Mouse (Mus musculus) midbrain, embryonic 15.5 days (tissue): ENCODE results near the gene Schip1. TPM values are rescaled to one million over a fixed set of nuclear protein-coding genes. Genes with fewer than 3 reads are reported as not detected.
A peak's percentile ranks its signal among the peaks of the same experiment; 100 is the strongest.

Experiments used
- ATAC-seq: fragments of 200-750 bp; cut with Nextera tagmentation; replicated peaks from 2 replicates; pipeline ENCODE4 v1.8.0; 2017; ENCODE audit warnings: moderate TSS enrichment
- H3K27ac ChIP-seq: fragments of 300-500 bp; sonication (generic); 2 replicates; pipeline ENCODE4 v1.5.1; 2015; ENCODE audit warnings: mild to moderate bottlenecking, inconsistent platforms
- H3K27me3 ChIP-seq: fragments of 300-500 bp; sonication (generic); replicated peaks from 2 replicates; pipeline ENCODE4 v1.6.1; 2015; ENCODE audit warnings: inconsistent platforms
- H3K36me3 ChIP-seq: fragments of 300-500 bp; sonication (generic); replicated peaks from 2 replicates; pipeline ENCODE4 v1.6.1; 2015; ENCODE audit warnings: inconsistent platforms
- H3K4me1 ChIP-seq: fragments of 300-500 bp; sonication (generic); 2 replicates; pipeline ENCODE4 v1.6.1; 2015; ENCODE audit warnings: inconsistent platforms
- H3K4me2 ChIP-seq: fragments of 300-500 bp; sonication (generic); 2 replicates; pipeline ENCODE4 v1.6.1; 2015; ENCODE audit warnings: inconsistent platforms, mild to moderate bottlenecking, moderate library complexity
- H3K4me3 ChIP-seq: fragments of 300-500 bp; sonication (generic); 2 replicates; pipeline ENCODE4 v1.5.1; 2015; ENCODE audit warnings: mild to moderate bottlenecking, inconsistent platforms
- H3K9ac ChIP-seq: fragments of 300-500 bp; sonication (generic); 2 replicates; pipeline ENCODE4 v1.6.1; 2015; ENCODE audit warnings: mild to moderate bottlenecking, inconsistent platforms
- H3K9me3 ChIP-seq: fragments of 300-500 bp; sonication (generic); 2 replicates; pipeline ENCODE4 v1.6.1; 2016; ENCODE audit warnings: inconsistent platforms
- WGBS: fragments of 180-500 bp; shearing (Covaris S2); methylation state at CpG from one replicate; pipeline ENCODE4 v1.1.7; 2015; ENCODE audit warnings: mixed read lengths; 5-methylcytosine and 5-hydroxymethylcytosine counted together
- polyA plus RNA-seq: library from polyadenylated mRNA; unstranded; fragments of >200 nt; fragmentation: Nextera tagmentation; extraction: Ambion mirVana; gene quantifications from 2 replicates; pipeline ENCODE4 v1.2.1, GENCODE M21; 2015

The Schip1 gene
- polyA plus RNA-seq, 1 experiment from 2014 or later, result 129 TPM

DNA sequence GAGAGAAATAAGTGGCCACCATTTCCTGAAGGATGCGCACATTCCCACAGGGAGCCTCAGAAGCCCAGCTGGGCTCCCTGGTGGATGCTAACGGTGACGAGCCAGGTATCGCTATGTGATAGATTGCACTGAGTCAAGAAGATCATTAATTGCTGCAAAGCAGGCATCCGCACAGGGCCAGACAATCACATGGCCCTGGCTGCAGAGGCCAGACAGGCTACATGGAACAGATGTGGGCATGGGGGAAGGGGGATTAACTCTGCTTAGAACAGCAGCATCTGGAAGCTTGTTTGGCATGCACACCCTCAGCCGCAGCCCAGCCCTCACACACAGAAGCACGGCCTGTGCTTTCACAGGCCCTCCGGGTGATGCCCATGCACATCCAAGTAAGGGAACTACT, 525.8 kb downstream of the Schip1 start:
- ATAC-seq, result no peak
- 40% methylated on average over 8 of the region's 8 CpGs for WGBS
- H3K4me1 ChIP-seq, result peaks cover 64% of the 10 kb centered on the region

DNA sequence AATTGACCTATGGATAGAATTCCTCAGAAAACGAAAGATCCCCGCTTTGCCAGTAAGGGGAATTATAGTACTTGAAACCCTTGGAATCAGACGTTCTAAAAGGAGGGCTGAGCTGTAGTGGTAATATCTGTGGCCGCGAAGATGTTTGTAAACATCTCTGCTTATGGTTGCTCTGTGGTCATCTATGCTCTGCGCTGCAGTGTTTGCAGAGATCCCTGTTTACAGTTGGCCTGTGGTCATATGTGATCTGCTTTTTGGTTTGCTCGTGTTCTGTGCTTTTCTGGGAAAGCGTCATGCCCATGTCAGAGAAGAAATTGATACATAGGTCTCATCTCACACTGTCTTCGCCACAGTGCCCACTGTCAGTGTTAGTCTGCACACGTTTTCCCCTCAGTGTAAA, 528.0 kb downstream of the Schip1 start:
- ATAC-seq, result no peak
- no peaks in the 10 kb centered on the region for H3K9me3 ChIP-seq
- no peak overlapping the region for H3K4me3 ChIP-seq
- no peak overlapping the region for H3K27ac ChIP-seq
- no peak overlapping the region for H3K9ac ChIP-seq
- no peak overlapping the region for H3K4me2 ChIP-seq
- H3K27me3 ChIP-seq, result no peaks in the 10 kb centered on the region
- 86% methylated on average over 10 of the region's 10 CpGs for WGBS
- no peaks in the 10 kb centered on the region for H3K36me3 ChIP-seq
- peaks cover 48% of the 10 kb centered on the region for H3K4me1 ChIP-seq

More for the DNA sequence above, 525.8 kb downstream of the Schip1 start:
- H3K9me3 ChIP-seq, result no peaks in the 10 kb centered on the region
- no peak overlapping the region for H3K9ac ChIP-seq
- H3K27ac ChIP-seq, result no peak overlapping the region
- no peak overlapping the region for H3K4me3 ChIP-seq
- H3K27me3 ChIP-seq, result no peaks in the 10 kb centered on the region
- no peak overlapping the region for H3K4me2 ChIP-seq
- H3K36me3 ChIP-seq, result no peaks in the 10 kb centered on the region

DNA sequence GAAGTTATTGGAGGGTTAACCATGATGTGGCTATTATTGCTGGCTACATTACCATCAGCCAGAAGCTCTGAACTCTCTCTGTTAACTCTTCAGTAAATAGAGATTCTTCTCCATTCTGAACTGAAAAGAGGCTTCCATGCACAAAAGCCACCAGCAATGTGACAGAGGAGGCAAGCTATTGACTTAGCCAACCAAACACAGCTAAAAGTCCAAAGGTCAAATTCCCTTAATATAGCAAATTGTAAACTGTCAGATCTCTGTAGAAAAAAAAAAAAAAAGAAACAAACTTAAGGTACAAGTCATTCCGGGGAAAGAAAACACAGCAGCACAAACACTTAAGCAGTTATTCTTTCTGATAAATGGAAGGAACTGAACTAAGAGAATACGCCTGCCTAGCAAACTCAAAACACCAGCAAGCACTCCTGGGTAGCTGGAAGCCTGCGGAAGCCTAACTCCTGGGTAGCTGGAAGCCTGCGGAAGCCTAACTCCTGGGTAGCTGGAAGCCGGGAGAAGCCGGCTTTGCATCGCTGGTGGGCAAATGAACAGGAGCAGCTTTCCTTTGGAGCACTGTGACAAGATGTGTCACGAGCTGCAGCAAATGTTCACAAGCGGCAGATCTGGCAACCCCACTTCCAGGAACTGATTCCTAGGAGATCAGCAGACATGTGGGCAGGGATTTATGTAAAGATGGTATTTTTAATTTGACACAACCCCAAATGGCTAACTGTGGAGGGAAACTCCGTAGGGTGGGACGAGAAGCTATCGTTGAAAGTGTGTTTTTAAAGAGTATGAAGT, 528.7 kb downstream of the Schip1 start:
- WGBS, result 58% methylated on average over 12 of the region's 12 CpGs
- Histone ChIP-seq H3K4me2 (no peak overlapping the region), H3K9me3 (no peaks in the 10 kb centered on the region), H3K36me3 (no peaks in the 10 kb centered on the region), H3K27ac (no peak overlapping the region), H3K4me1 (peaks cover 41% of the 10 kb centered on the region), H3K4me3 (no peak overlapping the region), H3K9ac (no peak overlapping the region), H3K27me3 (no peaks in the 10 kb centered on the region)
- ATAC-seq, result no peak

DNA sequence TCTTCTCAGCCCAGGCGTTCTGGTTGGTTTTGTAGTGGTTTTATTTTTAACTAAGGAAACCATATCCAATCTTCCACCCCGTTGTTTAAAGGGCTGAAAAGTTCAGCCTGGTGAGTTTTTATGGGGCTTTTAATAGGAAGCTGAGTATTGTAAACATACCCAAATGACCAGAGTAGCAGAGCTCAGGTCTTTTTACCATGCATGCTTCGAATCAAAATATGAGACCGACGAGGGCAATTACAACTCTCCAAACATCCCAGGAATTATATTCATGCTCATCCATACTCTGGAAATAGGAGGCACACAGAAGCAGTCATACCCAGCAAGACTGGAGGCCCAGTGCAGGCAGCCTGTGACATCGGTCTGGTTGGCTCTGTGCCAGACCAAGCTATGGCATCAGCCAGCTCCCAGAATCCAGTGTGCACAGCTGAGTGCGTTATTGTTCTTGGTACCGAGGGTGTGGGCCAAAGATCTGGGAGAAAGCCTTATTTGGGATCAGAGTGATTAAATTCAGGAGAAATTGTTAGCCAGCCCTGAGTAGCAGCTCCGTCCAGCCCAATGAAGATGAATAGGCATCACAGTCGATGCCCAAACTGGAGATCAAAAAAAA, 530.8 kb downstream of the Schip1 start:
- no peaks in the 10 kb centered on the region for H3K36me3 ChIP-seq
- no peak overlapping the region for H3K4me3 ChIP-seq
- no peaks in the 10 kb centered on the region for H3K27me3 ChIP-seq
- 73% methylated on average over 10 of the region's 10 CpGs for WGBS
- no peak overlapping the region for H3K27ac ChIP-seq
- no peak for ATAC-seq
- H3K4me2 ChIP-seq, result no peak overlapping the region
- peaks cover 34% of the 10 kb centered on the region for H3K4me1 ChIP-seq
- no peak overlapping the region for H3K9ac ChIP-seq
- H3K9me3 ChIP-seq, result no peaks in the 10 kb centered on the region

DNA sequence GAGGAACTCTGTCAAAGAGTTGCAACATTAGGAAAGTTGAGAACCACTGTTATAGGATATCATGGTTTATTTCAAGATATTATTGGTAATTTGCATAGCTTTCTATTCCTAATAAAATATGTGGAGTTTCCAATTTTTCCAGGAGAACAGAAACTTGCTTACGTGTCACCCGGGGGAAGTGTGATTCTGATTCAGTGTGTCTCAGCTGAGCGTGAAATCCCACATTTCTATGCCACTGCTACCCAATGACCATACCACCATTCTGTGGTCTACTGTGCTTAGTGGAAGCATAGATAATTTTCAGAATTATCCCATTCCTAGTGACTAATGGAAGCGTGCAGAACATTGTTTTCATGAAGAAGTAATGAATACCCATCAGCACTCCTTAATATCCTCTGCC, 532.3 kb downstream of the Schip1 start:
- no peak overlapping the region for H3K27ac ChIP-seq
- H3K27me3 ChIP-seq, result no peaks in the 10 kb centered on the region
- no peaks in the 10 kb centered on the region for H3K36me3 ChIP-seq
- H3K4me2 ChIP-seq, result no peak overlapping the region
- no peak overlapping the region for H3K9ac ChIP-seq
- H3K4me3 ChIP-seq, result no peak overlapping the region
- ATAC-seq, result no peak
- no peaks in the 10 kb centered on the region for H3K9me3 ChIP-seq
- peaks cover 21% of the 10 kb centered on the region for H3K4me1 ChIP-seq
- WGBS, result 92% methylated on average over 4 of the region's 4 CpGs

DNA sequence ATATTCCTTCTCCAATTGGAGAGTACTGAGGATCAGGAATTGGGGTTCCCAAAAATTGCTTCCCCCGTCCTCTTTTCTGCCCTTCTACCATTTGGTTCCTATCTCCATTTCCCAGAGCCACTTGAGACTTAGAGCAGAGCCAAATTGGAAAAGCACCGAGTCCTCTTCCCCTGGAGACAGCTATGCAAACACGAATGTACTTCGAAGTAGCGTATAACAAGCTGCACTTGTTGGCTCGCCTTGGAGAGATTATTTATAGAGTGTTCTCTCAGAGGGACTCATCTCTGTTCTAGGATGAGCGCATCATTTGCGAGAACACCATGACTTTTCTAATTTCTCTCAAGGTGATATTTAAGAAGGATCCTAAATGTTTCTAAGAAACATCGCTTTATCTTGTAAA, 538.3 kb downstream of the Schip1 start:
- peaks cover 20% of the 10 kb centered on the region for H3K4me1 ChIP-seq
- WGBS, result 74% methylated on average over 9 of the region's 9 CpGs
- H3K27ac ChIP-seq, result no peak overlapping the region
- H3K9me3 ChIP-seq, result no peaks in the 10 kb centered on the region
- no peak for ATAC-seq
- no peak overlapping the region for H3K4me3 ChIP-seq
- H3K36me3 ChIP-seq, result no peaks in the 10 kb centered on the region
- no peak overlapping the region for H3K4me2 ChIP-seq
- no peaks in the 10 kb centered on the region for H3K27me3 ChIP-seq
- no peak overlapping the region for H3K9ac ChIP-seq

DNA sequence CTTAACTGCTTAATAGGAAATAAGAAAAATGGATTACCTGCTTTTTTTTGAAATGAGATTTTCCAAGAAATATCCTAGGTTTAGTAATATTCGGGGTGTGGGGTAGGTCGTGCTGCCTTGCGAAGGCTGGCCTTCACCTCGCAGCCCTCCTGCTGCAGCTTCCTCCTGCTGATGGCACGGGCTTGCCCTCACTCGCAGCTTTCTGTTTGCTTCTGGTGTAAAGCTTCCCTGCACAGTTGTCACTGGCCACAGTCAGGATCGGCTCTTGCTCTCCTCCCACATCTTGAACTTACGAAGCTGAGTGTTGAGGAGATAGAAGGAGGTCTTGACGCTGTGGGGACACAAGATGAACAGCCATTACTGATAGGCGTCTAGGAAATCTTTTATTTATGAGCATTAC, 539.9 kb downstream of the Schip1 start:
- ATAC-seq, result peak; percentile 64
- Histone ChIP-seq H3K27ac (peak overlapping the region; percentile 38; the same call in 1 of the 2 replicates), H3K9ac (no peak overlapping the region), H3K4me3 (no peak overlapping the region), H3K4me1 (peaks cover 20% of the 10 kb centered on the region), H3K27me3 (no peaks in the 10 kb centered on the region), H3K9me3 (no peaks in the 10 kb centered on the region), H3K36me3 (no peaks in the 10 kb centered on the region), H3K4me2 (peak overlapping the region; percentile 2; the same call in 1 of the 2 replicates)
- WGBS, result 54% methylated on average over 10 of the region's 10 CpGs

DNA sequence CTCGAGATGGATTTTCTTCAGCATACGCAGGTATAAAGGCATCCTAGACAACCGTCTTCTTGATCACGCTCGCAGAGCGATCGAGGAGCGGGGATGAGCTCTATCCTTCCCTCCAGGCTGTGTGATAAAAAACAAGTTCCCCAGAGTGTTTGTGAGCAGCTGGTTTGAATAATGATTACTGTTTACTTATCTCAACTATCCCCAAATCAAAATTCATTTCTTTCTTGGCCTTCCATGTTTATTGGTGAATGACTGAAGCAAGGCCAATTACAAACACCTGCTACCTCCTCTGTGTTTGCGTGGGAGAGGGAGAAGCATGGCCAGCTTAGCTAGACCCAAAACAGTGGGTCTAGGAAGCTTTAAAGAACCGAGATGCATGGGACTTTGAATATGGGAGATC, 540.4 kb downstream of the Schip1 start:
- Histone ChIP-seq H3K27ac (peak overlapping the region; percentile 38; the same call in 1 of the 2 replicates), H3K9me3 (no peaks in the 10 kb centered on the region), H3K9ac (no peak overlapping the region), H3K4me2 (peak overlapping the region; percentile 2; the same call in 1 of the 2 replicates), H3K36me3 (no peaks in the 10 kb centered on the region), H3K4me1 (peaks cover 20% of the 10 kb centered on the region), H3K4me3 (no peak overlapping the region), H3K27me3 (no peaks in the 10 kb centered on the region)
- peak; percentile 69 for ATAC-seq
- 37% methylated on average over 10 of the region's 10 CpGs for WGBS

DNA sequence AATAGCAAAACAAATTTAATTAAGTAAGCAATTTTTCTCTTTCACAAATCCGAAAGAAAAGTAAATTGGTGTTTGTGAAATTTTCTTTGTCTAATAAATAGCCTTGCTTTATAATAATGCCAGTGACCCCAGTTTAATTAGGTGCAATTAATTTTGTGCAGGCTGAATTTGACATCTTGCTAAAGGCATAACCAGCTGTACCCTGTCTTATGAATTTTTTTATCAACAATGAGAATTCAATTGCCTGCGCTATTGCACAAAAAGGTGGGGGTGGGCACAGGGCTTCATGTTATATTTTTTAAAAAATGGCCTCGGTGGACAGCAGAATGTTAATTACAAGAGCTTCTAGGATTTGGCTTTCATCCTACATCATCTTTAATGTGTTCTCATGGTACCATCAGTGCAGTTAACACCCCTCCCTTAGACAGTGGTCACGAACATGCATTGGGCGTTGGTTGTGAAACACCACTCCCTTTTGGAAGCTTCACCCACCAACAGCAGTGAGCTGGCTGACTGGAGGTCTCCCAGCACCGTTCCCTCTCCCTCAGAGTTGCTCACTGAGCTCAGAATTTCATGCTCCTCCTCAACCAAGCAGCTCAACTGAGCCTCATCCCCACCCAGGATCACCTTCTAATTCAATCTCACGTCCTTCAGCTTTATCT, 541.5 kb downstream of the Schip1 start:
- ATAC-seq, result no peak
- Histone ChIP-seq H3K9ac (no peak overlapping the region), H3K27me3 (no peaks in the 10 kb centered on the region), H3K4me1 (peaks cover 20% of the 10 kb centered on the region), H3K4me3 (no peak overlapping the region), H3K9me3 (no peaks in the 10 kb centered on the region), H3K27ac (no peak overlapping the region), H3K36me3 (no peaks in the 10 kb centered on the region), H3K4me2 (no peak overlapping the region)
- 63% methylated on average over 7 of the region's 7 CpGs for WGBS

DNA sequence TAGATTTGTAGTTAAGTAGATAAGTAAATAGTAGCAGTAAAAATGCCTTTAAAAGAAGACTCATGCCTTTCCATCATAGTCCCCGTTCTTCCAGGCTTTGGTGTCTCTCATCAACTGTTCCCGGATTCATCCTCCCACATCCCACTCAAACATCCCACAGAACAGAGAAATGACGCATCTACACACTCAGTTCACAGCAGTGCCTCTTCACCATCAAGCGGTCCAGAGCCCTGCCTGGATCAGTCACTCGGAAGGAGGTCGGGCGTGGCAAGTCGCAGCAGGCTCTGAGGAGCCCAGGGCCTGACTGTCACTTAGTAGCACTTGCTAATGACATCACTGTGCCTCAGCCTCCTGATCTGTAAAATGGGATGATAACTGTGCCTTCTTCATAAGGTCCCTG, 542.1 kb downstream of the Schip1 start:
- Histone ChIP-seq H3K4me3 (no peak overlapping the region), H3K27ac (no peak overlapping the region), H3K36me3 (no peaks in the 10 kb centered on the region), H3K4me2 (no peak overlapping the region), H3K9ac (no peak overlapping the region), H3K27me3 (no peaks in the 10 kb centered on the region), H3K4me1 (peaks cover 20% of the 10 kb centered on the region), H3K9me3 (no peaks in the 10 kb centered on the region)
- no peak for ATAC-seq
- WGBS, result 92% methylated on average over 8 of the region's 8 CpGs

DNA sequence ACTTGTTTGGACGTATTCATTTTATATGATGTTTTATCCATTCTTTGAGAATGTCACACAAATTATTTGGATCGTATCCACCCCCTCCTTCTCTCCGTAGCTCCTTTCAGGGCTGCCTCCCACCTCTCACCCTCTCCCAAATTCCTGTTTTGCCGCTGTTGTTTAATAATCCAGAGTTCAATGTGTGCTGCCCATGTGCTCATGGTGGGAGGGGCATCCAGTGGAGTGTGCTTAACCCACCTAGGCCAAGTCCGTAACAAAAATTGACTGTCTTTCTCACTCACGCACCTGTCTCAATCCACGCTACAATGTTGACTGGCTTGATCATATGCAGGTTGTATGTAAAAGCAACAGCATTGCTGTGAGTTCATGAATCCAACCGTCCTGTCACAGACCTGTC, 542.7 kb downstream of the Schip1 start:
- no peaks in the 10 kb centered on the region for H3K27me3 ChIP-seq
- H3K4me3 ChIP-seq, result no peak overlapping the region
- no peak overlapping the region for H3K9ac ChIP-seq
- 89% methylated on average over 8 of the region's 8 CpGs for WGBS
- H3K27ac ChIP-seq, result no peak overlapping the region
- H3K36me3 ChIP-seq, result no peaks in the 10 kb centered on the region
- H3K4me2 ChIP-seq, result no peak overlapping the region
- H3K9me3 ChIP-seq, result no peaks in the 10 kb centered on the region
- no peak for ATAC-seq
- peaks cover 20% of the 10 kb centered on the region for H3K4me1 ChIP-seq

DNA sequence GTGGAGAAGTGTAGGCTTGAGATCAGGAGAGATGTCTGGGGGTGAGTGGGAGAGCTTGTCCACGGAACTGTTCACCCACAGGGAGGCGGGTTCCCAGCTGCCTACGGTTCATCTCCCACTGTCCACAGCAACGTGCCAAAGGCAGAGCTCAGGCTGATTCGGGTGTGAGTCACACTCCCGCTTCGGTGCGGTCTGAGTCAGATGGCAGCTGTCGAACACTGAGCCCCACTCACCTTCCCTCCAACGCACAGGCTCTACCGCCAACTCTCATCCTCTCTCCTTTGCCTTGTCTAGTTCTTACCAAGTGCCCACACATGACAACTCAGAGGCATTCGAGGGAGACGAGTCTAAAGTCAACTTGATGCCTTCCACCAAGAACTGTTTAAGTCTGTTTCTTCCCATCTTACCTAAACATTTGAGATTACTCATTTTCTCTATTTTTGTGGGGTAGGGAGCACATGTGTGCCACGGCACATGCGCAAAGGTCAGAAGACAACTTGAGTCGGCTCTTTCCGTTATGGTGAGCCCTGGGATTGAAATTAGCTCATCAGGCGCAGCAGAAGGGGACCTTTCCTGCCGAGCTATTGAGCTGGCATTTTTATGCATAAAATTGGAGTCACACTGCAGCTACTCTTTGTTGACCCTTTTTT, 544.4 kb downstream of the Schip1 start:
- Histone ChIP-seq H3K4me2 (no peak overlapping the region), H3K9ac (no peak overlapping the region), H3K4me1 (peaks cover 14% of the 10 kb centered on the region), H3K36me3 (no peaks in the 10 kb centered on the region), H3K27ac (no peak overlapping the region), H3K4me3 (no peak overlapping the region), H3K9me3 (no peaks in the 10 kb centered on the region), H3K27me3 (no peaks in the 10 kb centered on the region)
- ATAC-seq, result no peak
- 76% methylated on average over 19 of the region's 19 CpGs for WGBS
